Mouse (Mus musculus): ENCODE measurements around the gene Zfp871. TPM values are rescaled to one million over a fixed set of nuclear protein-coding genes. Genes with fewer than 3 reads are reported as not detected.

The Zfp871 gene
- 10 to 100 TPM; 42.7 to 43.1 TPM for total RNA-seq (2021)
- long read RNA-seq, experiment 1, full-length matches to known transcripts, result 1 of 4 reads
- long read RNA-seq, experiment 1, partial matches to known transcripts, result 0 of 4 reads
- long read RNA-seq, experiment 1, other reads (novel, unspliced or antisense), result 3 of 4 reads
- long read RNA-seq, experiment 2, full-length matches to known transcripts, result 3 of 4 reads
- long read RNA-seq, experiment 2, partial matches to known transcripts, result 0 of 4 reads
- long read RNA-seq, experiment 2, other reads (novel, unspliced or antisense), result 1 of 4 reads

- DNase-seq (ENCODE audit: low spot score in 2 of 2), result peak; percentile 55 to 78
These were observed at the start of gene Zfp871 for GRCm38 (mm10) chr17:32788094-32788559. Gene Zfp871, minus strand, starts transcription at chr17:32788287.

- DNase-seq (ENCODE audit: low spot score in 2 of 2), result no peak
These were observed 42.3 kb upstream of the Zfp871 start for GRCm38 (mm10) chr17:32830418-32830782.

- DNase-seq (ENCODE audit: low spot score in 2 of 2), result peak; percentile 17 to 62
These were observed 41.7 kb upstream of the Zfp871 start, which contains the start of gene Zfp799 for GRCm38 (mm10) chr17:32829540-32830417. Gene Zfp799, minus strand, starts transcription at chr17:32830261.

- no peak for DNase-seq (ENCODE audit: low spot score in 2 of 2)
These were observed 28.1 kb upstream of the Zfp871 start for GRCm38 (mm10) chr17:32816074-32816784.

- DNase-seq (ENCODE audit: low spot score in 2 of 2), result no peak
These were observed 26.0 kb upstream of the Zfp871 start for GRCm38 (mm10) chr17:32814136-32814535.

GRCm38 (mm10) chr17:32810648-32811047 is 22.6 kb upstream of the Zfp871 start:
- no peak for DNase-seq (ENCODE audit: low spot score in 2 of 2)

GRCm38 (mm10) chr17:32809544-32810374 is 21.7 kb upstream of the Zfp871 start, which contains the start of gene Zfp811:
Gene Zfp811, minus strand, starts transcription at chr17:32809931.
- peak in 1 of 2 experiments; percentile 31 for DNase-seq (ENCODE audit: low spot score in 2 of 2)

- DNase-seq (ENCODE audit: low spot score in 2 of 2), result no peak
These were observed 20.8 kb upstream of the Zfp871 start for GRCm38 (mm10) chr17:32808921-32809320.

GRCm38 (mm10) chr17:32789244-32789643 is 1.2 kb upstream of the Zfp871 start:
- DNase-seq (ENCODE audit: low spot score in 2 of 2), result no peak

GRCm38 (mm10) chr17:32788576-32788975 is 489 bp upstream of the Zfp871 start:
- DNase-seq (ENCODE audit: low spot score in 2 of 2), result no peak

GRCm38 (mm10) chr17:32787436-32788093 is 522 bp downstream of the Zfp871 start:
- DNase-seq (ENCODE audit: low spot score in 2 of 2), result peak in 1 of 2 experiments; percentile 56

GRCm38 (mm10) chr17:32786944-32787343 is 1.1 kb downstream of the Zfp871 start:
- no peak for DNase-seq (ENCODE audit: low spot score in 2 of 2)

GRCm38 (mm10) chr17:32785656-32786055 is 2.4 kb downstream of the Zfp871 start:
- DNase-seq (ENCODE audit: low spot score in 2 of 2), result no peak

- DNase-seq (ENCODE audit: low spot score in 2 of 2), result no peak
These were observed 10.5 kb downstream of the Zfp871 start for GRCm38 (mm10) chr17:32777564-32777963.

- no peak for DNase-seq (ENCODE audit: low spot score in 2 of 2)
These were observed 16.9 kb downstream of the Zfp871 start for GRCm38 (mm10) chr17:32771213-32771612.

GRCm38 (mm10) chr17:32766422-32766821 is 21.7 kb downstream of the Zfp871 start:
- no peak for DNase-seq (ENCODE audit: low spot score in 2 of 2)

GRCm38 (mm10) chr17:32757331-32757730 is 30.8 kb downstream of the Zfp871 start:
- DNase-seq (ENCODE audit: low spot score in 2 of 2), result no peak

GRCm38 (mm10) chr17:32753634-32754033 is 34.5 kb downstream of the Zfp871 start:
- no peak for DNase-seq (ENCODE audit: low spot score in 2 of 2)

GRCm38 (mm10) chr17:32752813-32753360 is 35.2 kb downstream of the Zfp871 start:
- DNase-seq (ENCODE audit: low spot score in 2 of 2), result no peak

GRCm38 (mm10) chr17:32750611-32751010 is 37.5 kb downstream of the Zfp871 start:
- no peak for DNase-seq (ENCODE audit: low spot score in 2 of 2)
